Mouse (Mus musculus) adrenal gland, postnatal 10 days (tissue): ENCODE measurements at regions not wholly inside any gene's neighbourhood (a gene's known extent, or its start where the extent isn't known, plus 50 kb on each side); places are given as distances from the start of the nearest gene placed in this dataset.

Experiments used
- DNase-seq: peaks from one replicate; pipeline ENCODE4 v3.0.0; 2021; ENCODE audit warnings: mixed read lengths

- no peak for DNase-seq
Measured at GRCm38 (mm10) chr13:35079685-35080084, 52.8 kb upstream of the Eci2 start.

- DNase-seq, result no peak
Measured at GRCm38 (mm10) chr13:35085386-35085785, 58.5 kb upstream of the Eci2 start.

- peak; percentile 87 for DNase-seq
Measured at GRCm38 (mm10) chr13:35087246-35088040, 60.5 kb upstream of the Eci2 start.

- no peak for DNase-seq
Measured at GRCm38 (mm10) chr13:35091155-35091554, 64.3 kb upstream of the Eci2 start.

- no peak for DNase-seq
Measured at GRCm38 (mm10) chr13:35119782-35120181, 92.9 kb upstream of the Eci2 start.

- no peak for DNase-seq
Measured at GRCm38 (mm10) chr13:35129475-35129874, 102.6 kb upstream of the Eci2 start.

- DNase-seq, result no peak
Measured at GRCm38 (mm10) chr13:35131272-35132185, 104.6 kb upstream of the Eci2 start.

- DNase-seq, result no peak
Measured at GRCm38 (mm10) chr13:35151629-35152028, 124.7 kb upstream of the Eci2 start.

- DNase-seq, result no peak
Measured at GRCm38 (mm10) chr13:35159456-35159855, 132.6 kb upstream of the Eci2 start.

- DNase-seq, result no peak
Measured at GRCm38 (mm10) chr13:35160767-35161166, 133.9 kb upstream of the Eci2 start.

GRCm38 (mm10) chr13:35166080-35166479, 139.2 kb upstream of the Eci2 start:
- DNase-seq, result peak; percentile 76

- no peak for DNase-seq
Measured at GRCm38 (mm10) chr13:35166831-35167541, 140.1 kb upstream of the Eci2 start.

GRCm38 (mm10) chr13:35171562-35172254, 144.8 kb upstream of the Eci2 start:
- DNase-seq, result no peak

- DNase-seq, result no peak
Measured at GRCm38 (mm10) chr13:35173522-35173921, 146.6 kb upstream of the Eci2 start.

- no peak for DNase-seq
Measured at GRCm38 (mm10) chr13:35175587-35175986, 148.7 kb upstream of the Eci2 start.

- DNase-seq, result no peak
Measured at GRCm38 (mm10) chr13:35177305-35177704, 150.4 kb upstream of the Eci2 start.

GRCm38 (mm10) chr13:35189028-35189711, 162.3 kb upstream of the Eci2 start:
- DNase-seq, result peak; percentile 37

- no peak for DNase-seq
Measured at GRCm38 (mm10) chr13:35202069-35202468, 175.2 kb upstream of the Eci2 start.

GRCm38 (mm10) chr13:35208319-35208718, 181.4 kb upstream of the Eci2 start:
- no peak for DNase-seq

GRCm38 (mm10) chr13:35209551-35209950, 182.7 kb upstream of the Eci2 start:
- peak; percentile 5 for DNase-seq

GRCm38 (mm10) chr13:35211834-35212233, 184.9 kb upstream of the Eci2 start:
- no peak for DNase-seq
